Mouse (Mus musculus) stomach, embryonic 14.5 days (tissue): ENCODE measurements around the gene Olfr1513. TPM values are rescaled to one million over a fixed set of nuclear protein-coding genes. Genes with fewer than 3 reads are reported as not detected.

Source experiments
- polyA plus RNA-seq: library from polyadenylated mRNA; unstranded; fragments of >200 nt; fragmentation: Nextera tagmentation; extraction: Ambion mirVana; gene quantifications from 2 replicates; pipeline ENCODE4 v1.2.1, GENCODE M21; 2014

Olfr1513 gene
- polyA plus RNA-seq, 1 experiment from 2014 or later, result not detected

Other genes with a start within 250 kb of the Olfr1513 start
- 54.3 and 67.1 TPM in 2 replicates for gene Rpgrip1, start 245.7 kb downstream of the Olfr1513 start, polyA plus RNA-seq
- 86.0 and 87.3 TPM in 2 replicates for gene Supt16, start 159.0 kb downstream of the Olfr1513 start, polyA plus RNA-seq
- 49.7 and 56.0 TPM in 2 replicates for gene Chd8, start 98.6 kb downstream of the Olfr1513 start, polyA plus RNA-seq
- gene Tox4, start 77.3 kb downstream of the Olfr1513 start, polyA plus RNA-seq, result 47.3 and 56.0 TPM in 2 replicates
- gene Rab2b, start 76.9 kb downstream of the Olfr1513 start, polyA plus RNA-seq, result 26.6 and 27.3 TPM in 2 replicates
- 41.3 and 45.3 TPM in 2 replicates for gene Mettl3, start 51.3 kb downstream of the Olfr1513 start, polyA plus RNA-seq
- gene Sall2, start 27.6 kb downstream of the Olfr1513 start, polyA plus RNA-seq, result 14.6 and 16.2 TPM in 2 replicates
- not detected in 2 replicates for gene Olfr1512, start 22.8 kb upstream of the Olfr1513 start, polyA plus RNA-seq
- not detected in 2 replicates for gene Olfr1511, start 41.0 kb upstream of the Olfr1513 start, polyA plus RNA-seq
- gene Olfr1510, start 58.0 kb upstream of the Olfr1513 start, polyA plus RNA-seq, result not detected in 2 replicates
- not detected in 2 replicates for gene Olfr1509, start 86.6 kb upstream of the Olfr1513 start, polyA plus RNA-seq
- gene Olfr1508, start 111.1 kb upstream of the Olfr1513 start, polyA plus RNA-seq, result not detected in 2 replicates
- gene Olfr1507, start 139.3 kb upstream of the Olfr1513 start, polyA plus RNA-seq, result not detected in 2 replicates